Mouse (Mus musculus) heart, embryonic 11.5 days (tissue): Measurements from ENCODE around the gene Card6. TPM values are rescaled to one million over a fixed set of nuclear protein-coding genes. Genes with fewer than 3 reads are reported as not detected.

Experiments
- ATAC-seq: fragments of 200-750 bp; cut with Nextera tagmentation; replicated peaks from 2 replicates; pipeline ENCODE4 v1.8.0; 2017; ENCODE audit warnings: moderate library complexity; ENCODE audit not compliant: insufficient number of reproducible peaks, low FRiP score, low TSS enrichment
- H3K27ac ChIP-seq: fragments of 300-500 bp; sonication (generic); 2 replicates; pipeline ENCODE4 v1.5.1; 2014; ENCODE audit warnings: mild to moderate bottlenecking, low read depth, low read length
- H3K27me3 ChIP-seq: fragments of 300-500 bp; sonication (generic); 2 replicates; pipeline ENCODE4 v1.6.1; 2014; ENCODE audit warnings: mild to moderate bottlenecking, low read length, mixed read lengths; ENCODE audit not compliant: control insufficient read depth, insufficient read depth
- H3K36me3 ChIP-seq: fragments of 300-500 bp; sonication (generic); 2 replicates; pipeline ENCODE4 v1.6.1; 2014; ENCODE audit warnings: mild to moderate bottlenecking, low read length, moderate library complexity, mixed read lengths; ENCODE audit not compliant: control insufficient read depth, insufficient read depth
- H3K4me1 ChIP-seq: fragments of 300-500 bp; sonication (generic); 2 replicates; pipeline ENCODE4 v1.6.1; 2014; ENCODE audit warnings: low read length; ENCODE audit not compliant: control insufficient read depth, insufficient read depth
- H3K4me2 ChIP-seq: fragments of 300-500 bp; sonication (generic); 2 replicates; pipeline ENCODE4 v1.6.1; 2014; ENCODE audit warnings: mild to moderate bottlenecking, moderate library complexity
- H3K4me3 ChIP-seq: fragments of 300-500 bp; sonication (generic); 2 replicates; pipeline ENCODE4 v1.5.1; 2014; ENCODE audit warnings: low read depth, low read length
- H3K9ac ChIP-seq: fragments of 300-500 bp; sonication (generic); 2 replicates; pipeline ENCODE4 v1.6.1; 2014; ENCODE audit warnings: mild to moderate bottlenecking, low read depth, low read length, moderate library complexity
- H3K9me3 ChIP-seq: fragments of 300-500 bp; sonication (generic); replicated peaks from 2 replicates; pipeline ENCODE4 v1.6.1; 2016; ENCODE audit warnings: low read length; ENCODE audit not compliant: control insufficient read depth
- WGBS: fragments of 180-500 bp; shearing (Covaris S2); extraction: QIAGEN DNeasy Blood & Tissue Kit; methylation state at CpG from one replicate; pipeline ENCODE4 v1.1.7; 2014; ENCODE audit not compliant: insufficient replicate concordance; 5-methylcytosine and 5-hydroxymethylcytosine counted together
- polyA plus RNA-seq: library from polyadenylated mRNA; unstranded; fragments of >200 nt; fragmentation: Nextera tagmentation; extraction: Ambion mirVana; gene quantifications from 2 replicates; pipeline ENCODE4 v1.2.1, GENCODE M21; 2014

Card6 gene
- polyA plus RNA-seq, result 2.5 TPM in 2 replicates

DNA sequence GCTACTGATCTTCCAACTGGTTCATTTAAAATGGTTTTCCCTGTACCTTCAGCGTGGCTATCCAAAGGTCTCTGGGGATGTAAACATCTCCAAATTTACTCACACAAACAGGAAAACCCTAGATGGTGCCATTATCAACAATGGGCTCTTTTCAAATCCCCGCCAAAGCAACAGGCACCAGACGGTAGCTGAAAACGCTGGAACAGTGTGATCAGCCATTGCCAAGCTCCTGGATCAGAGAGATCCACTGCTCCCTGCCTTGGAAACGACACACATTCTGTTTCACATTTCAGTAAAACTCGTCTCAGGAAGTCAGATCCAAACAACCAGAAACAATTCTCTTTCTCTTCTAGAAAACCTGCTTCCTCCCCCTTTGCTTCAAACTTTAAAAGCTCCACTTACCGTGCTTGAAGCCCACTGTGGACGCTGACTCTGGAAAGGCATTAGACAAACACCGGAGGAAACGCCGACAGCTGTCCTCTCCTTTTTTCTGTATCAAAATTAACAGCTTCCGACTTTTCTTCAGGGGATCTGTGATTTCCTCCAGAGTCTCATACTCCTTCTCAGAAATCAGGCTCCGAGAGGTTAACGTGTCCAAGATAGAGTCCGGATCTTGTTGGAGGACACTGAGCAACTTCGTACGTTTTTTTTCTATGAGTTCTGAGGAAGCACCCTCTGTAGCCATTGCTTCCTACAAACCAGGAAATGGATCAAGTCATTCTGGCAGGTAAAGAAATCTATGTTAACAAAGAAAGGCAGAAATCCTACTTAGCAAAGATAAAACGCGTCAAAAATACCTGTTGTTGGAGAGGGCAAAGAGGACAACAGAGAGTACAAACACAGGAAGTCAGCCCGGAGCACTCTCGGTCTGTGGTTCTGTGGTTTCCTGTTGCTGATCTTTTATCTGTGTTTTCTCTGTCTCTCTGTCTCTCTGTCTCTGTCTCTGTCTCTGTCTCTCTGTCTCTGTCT lies at the start of gene Card6:
Card6 (minus strand) TSS at position 854 of the 969 bp plus-strand sequence.
- ATAC-seq, result no peak
- Histone ChIP-seq H3K9me3 (no peaks in the 10 kb centered on the region), H3K4me1 (no peaks in the 10 kb centered on the region), H3K4me2 (peak within 1 kb of the TSS; percentile 48), H3K9ac (peak within 1 kb of the TSS; percentile 63), H3K4me3 (peak within 1 kb of the TSS; percentile 33), H3K27me3 (no peaks in the 10 kb centered on the region), H3K27ac (peak within 1 kb of the TSS; percentile 73), H3K36me3 (no peaks in the 10 kb centered on the region; the same call in 1 of the 2 replicates)
- WGBS, result 50% methylated on average over 21 of the region's 21 CpGs

DNA sequence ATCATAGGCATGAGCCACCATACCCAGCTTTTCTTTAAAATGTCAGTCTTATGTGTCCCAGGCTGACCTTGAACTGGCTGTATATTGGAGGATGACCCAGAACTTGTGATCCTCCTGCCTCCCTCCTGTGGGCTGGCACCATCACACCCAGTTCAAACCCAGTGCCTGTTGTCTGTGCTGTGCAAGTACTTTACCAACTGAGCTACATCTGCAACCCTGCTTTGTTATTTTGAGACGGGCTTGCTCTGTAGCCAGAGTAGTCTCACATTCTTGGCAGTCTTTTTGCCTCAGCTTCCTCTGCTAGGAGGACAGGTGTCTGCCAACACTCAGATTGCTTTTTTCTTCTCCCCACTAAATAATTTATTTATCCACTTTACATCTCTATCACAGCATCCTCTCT lies 49.0 kb upstream of the Card6 start:
- no peaks in the 10 kb centered on the region for H3K36me3 ChIP-seq
- no peaks in the 10 kb centered on the region for H3K27me3 ChIP-seq
- no peak overlapping the region for H3K4me3 ChIP-seq
- no peak for ATAC-seq
- WGBS, result 60% methylated on average over 1 of the region's 1 CpGs
- no peak overlapping the region for H3K9ac ChIP-seq
- H3K4me2 ChIP-seq, result no peak overlapping the region
- no peak overlapping the region for H3K27ac ChIP-seq
- peaks cover 10% of the 10 kb centered on the region; the same call in 1 of the 2 replicates for H3K4me1 ChIP-seq
- H3K9me3 ChIP-seq, result no peaks in the 10 kb centered on the region

DNA sequence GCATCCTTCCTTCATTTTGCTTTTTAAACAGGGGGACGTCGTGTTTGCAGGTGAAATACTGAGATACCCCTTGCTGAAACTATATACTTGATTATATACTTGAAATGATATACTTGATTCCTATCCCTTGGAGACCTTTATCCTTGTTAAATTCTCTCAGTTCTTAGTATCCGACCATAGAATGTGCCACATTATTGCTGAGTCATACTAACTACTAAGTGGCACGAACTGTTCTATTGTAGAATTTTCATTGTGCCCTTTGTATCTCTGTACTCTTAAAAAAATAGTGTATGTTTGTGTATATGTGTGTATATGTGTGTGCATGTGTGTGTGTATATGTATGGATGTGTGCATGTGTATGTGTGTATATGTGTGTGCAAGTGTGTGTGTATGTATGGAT lies 48.0 kb upstream of the Card6 start:
- Histone ChIP-seq H3K9me3 (no peaks in the 10 kb centered on the region), H3K9ac (no peak overlapping the region), H3K4me3 (no peak overlapping the region), H3K36me3 (no peaks in the 10 kb centered on the region), H3K4me1 (peaks cover 10% of the 10 kb centered on the region; the same call in 1 of the 2 replicates), H3K27ac (no peak overlapping the region), H3K4me2 (no peak overlapping the region), H3K27me3 (no peaks in the 10 kb centered on the region)
- ATAC-seq, result no peak
- 90% methylated on average over 4 of the region's 4 CpGs for WGBS

DNA sequence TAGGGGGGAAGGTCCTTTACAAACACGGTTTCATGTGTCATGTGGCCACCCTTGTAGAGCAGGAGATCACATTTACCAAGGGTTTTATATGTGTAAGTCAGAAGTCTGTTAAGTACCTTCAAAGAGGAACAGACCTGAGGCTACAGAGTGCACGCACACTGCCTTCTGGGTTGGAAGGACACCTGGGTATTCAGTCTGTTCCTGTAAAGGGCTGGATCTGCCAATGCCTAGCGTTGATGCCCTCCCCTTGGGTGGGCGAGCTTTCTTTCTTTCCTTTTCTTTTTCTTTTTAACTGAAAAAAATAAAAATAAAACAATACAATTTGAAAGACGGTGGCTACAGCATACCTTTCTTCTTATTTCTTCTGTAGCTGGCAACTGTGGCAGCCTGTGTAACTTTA lies 46.8 kb upstream of the Card6 start:
- H3K4me3 ChIP-seq, result no peak overlapping the region
- no peak overlapping the region for H3K4me2 ChIP-seq
- H3K27ac ChIP-seq, result no peak overlapping the region
- H3K9ac ChIP-seq, result no peak overlapping the region
- WGBS, result 82% methylated on average over 5 of the region's 5 CpGs
- H3K4me1 ChIP-seq, result peaks cover 10% of the 10 kb centered on the region; the same call in 1 of the 2 replicates
- no peak for ATAC-seq
- H3K9me3 ChIP-seq, result no peaks in the 10 kb centered on the region
- H3K27me3 ChIP-seq, result no peaks in the 10 kb centered on the region
- H3K36me3 ChIP-seq, result no peaks in the 10 kb centered on the region

DNA sequence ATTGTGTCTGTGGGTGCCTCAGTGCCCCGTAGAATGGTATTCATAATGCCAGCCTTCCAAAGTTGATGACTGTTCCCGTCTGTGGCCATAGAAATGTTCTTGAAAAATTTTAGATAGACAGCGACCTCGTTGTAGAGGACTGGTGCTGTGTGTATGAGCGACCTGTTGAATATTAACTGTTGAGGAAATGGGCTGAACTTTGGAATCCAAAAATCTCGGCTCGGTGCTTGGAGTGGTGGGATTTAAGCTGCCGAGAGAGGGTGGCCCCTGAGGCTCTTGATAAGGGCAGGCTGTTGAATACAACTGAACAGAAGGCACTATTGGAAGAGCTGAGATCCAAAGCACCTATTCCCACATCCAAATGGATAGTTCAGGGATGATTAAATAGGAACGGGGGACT lies 46.3 kb upstream of the Card6 start:
- WGBS, result 67% methylated on average over 9 of the region's 9 CpGs
- H3K36me3 ChIP-seq, result no peaks in the 10 kb centered on the region
- H3K4me2 ChIP-seq, result no peak overlapping the region
- no peak overlapping the region for H3K4me3 ChIP-seq
- no peaks in the 10 kb centered on the region for H3K27me3 ChIP-seq
- H3K4me1 ChIP-seq, result peaks cover 10% of the 10 kb centered on the region; the same call in 1 of the 2 replicates
- H3K9ac ChIP-seq, result no peak overlapping the region
- no peak overlapping the region for H3K27ac ChIP-seq
- ATAC-seq, result no peak
- H3K9me3 ChIP-seq, result no peaks in the 10 kb centered on the region

DNA sequence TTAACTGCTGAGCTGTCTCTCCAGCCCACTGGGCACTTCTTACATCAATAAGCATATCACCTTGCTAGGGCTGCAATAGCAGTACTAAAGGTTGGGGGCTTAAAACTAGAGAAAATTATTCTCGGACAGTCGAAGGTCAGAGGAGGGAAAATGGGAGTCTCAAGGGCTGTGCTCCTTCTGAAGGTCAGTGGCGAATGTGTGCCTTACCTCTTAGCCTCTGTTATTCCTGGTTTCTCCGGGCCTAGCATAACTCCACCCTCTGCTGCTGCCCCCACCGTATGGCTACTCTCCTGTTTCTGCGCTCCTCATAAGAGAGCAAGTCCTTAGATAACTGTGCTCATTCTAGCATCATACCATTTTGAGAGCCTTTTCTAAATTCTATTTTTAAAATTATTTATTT lies 43.8 kb upstream of the Card6 start:
- no peak overlapping the region for H3K4me2 ChIP-seq
- no peak for ATAC-seq
- H3K4me1 ChIP-seq, result peaks cover 10% of the 10 kb centered on the region; the same call in 1 of the 2 replicates
- no peaks in the 10 kb centered on the region for H3K36me3 ChIP-seq
- no peak overlapping the region for H3K4me3 ChIP-seq
- H3K9me3 ChIP-seq, result no peaks in the 10 kb centered on the region
- no peak overlapping the region for H3K27ac ChIP-seq
- H3K9ac ChIP-seq, result no peak overlapping the region
- no peaks in the 10 kb centered on the region for H3K27me3 ChIP-seq
- WGBS, result 85% methylated on average over 6 of the region's 6 CpGs

DNA sequence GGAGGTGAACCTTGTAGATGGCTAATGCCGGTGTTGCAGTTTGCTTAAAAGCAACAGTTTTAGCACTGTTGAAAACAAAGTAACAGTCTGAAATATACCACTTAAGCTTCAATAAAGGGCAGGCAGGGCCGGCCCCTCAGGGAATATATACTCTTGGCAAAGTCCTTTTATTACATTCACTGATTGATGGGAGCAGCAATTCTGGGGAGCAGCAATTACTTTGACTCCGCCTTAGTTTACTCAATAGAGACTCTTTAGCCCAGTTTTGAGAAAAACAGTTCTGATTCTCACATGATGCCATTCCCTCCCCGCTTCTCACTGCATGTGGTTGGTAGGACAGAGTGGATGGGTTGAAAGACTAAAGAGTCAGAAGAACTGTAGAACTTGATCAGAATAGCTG lies 40.8 kb upstream of the Card6 start:
- H3K4me2 ChIP-seq, result no peak overlapping the region
- no peak overlapping the region for H3K27ac ChIP-seq
- no peaks in the 10 kb centered on the region for H3K27me3 ChIP-seq
- H3K9ac ChIP-seq, result no peak overlapping the region
- no peaks in the 10 kb centered on the region for H3K9me3 ChIP-seq
- H3K36me3 ChIP-seq, result no peaks in the 10 kb centered on the region
- H3K4me1 ChIP-seq, result peaks cover 11% of the 10 kb centered on the region
- no peak for ATAC-seq
- H3K4me3 ChIP-seq, result no peak overlapping the region
- 86% methylated on average over 4 of the region's 4 CpGs for WGBS

DNA sequence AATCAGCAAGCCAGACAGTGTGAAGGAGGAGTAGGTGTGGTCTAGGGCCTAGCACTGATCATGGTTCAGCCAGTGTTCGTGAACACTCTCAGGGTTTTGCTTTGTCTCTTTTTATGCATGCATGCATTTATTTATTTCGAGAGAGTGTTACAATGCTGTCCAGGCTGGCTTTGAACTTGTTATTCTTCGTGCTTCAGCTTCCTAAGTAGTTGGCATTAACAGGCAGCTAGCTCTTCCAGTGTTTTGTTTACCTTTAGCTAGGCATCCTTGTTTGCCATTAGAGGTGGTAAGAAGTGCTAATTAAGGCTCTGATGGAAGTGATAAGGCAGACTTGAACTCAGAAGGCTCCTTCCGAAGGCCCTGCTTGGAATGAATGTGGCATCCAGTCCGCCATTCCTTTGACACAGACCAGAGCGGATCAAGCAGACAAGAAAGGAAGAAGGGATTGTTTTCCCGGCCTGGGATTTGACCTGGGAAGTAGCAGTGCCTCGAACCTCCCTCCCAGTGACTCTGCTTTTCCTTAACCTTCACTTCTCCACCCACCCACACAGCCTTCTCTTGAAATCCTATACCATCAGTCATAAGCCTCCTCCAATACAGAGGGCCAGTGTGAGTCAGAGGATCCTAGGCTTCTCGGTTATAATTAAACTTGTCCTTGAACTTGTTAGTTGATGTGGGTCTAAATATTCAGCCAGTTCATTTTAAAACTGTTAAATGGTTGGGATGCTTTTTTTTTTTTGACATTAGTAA lies 37.0 kb upstream of the Card6 start:
- 31% methylated on average over 9 of the region's 9 CpGs for WGBS

More for the DNA sequence above, 37.0 kb upstream of the Card6 start:
- Histone ChIP-seq H3K9ac (peak overlapping the region; percentile 60), H3K36me3 (no peaks in the 10 kb centered on the region), H3K4me3 (peak overlapping the region; percentile 92), H3K27me3 (no peaks in the 10 kb centered on the region), H3K9me3 (no peaks in the 10 kb centered on the region), H3K4me1 (peaks cover 8% of the 10 kb centered on the region), H3K27ac (peak overlapping the region; percentile 59; the same call in 1 of the 2 replicates), H3K4me2 (peak overlapping the region; percentile 83)
- no peak for ATAC-seq
